Mouse (Mus musculus) cerebellum, adult 2 months (tissue): ENCODE results near the gene Unkl.
A peak's percentile ranks its signal among the peaks of the same experiment; 100 is the strongest.

Experiments
- CTCF ChIP-seq: fragments of 200-500 bp; IDR thresholded peaks from 2 replicates; pipeline ENCODE4 v1.5.1; 2011; ENCODE audit warnings: low read depth, mild to moderate bottlenecking, control low read depth, low read length, moderate library complexity, borderline replicate concordance; ENCODE audit not compliant: insufficient read depth
- POLR2A ChIP-seq: fragments of 200-500 bp; IDR thresholded peaks from 2 replicates; pipeline ENCODE4 v1.6.1; 2011; ENCODE audit warnings: low read length, control low read depth, borderline replicate concordance; ENCODE audit not compliant: insufficient read depth

- TF ChIP-seq CTCF (peak; percentile 53; the same call in 1 of the 2 replicates), POLR2A (no peak)
Measured at GRCm38 (mm10) chr17:25183232-25183631, 5.0 kb upstream of the Unkl start.
